Mouse (Mus musculus): Measurements from ENCODE around the gene Zc3h15. TPM values are rescaled to one million over a fixed set of nuclear protein-coding genes. Genes with fewer than 3 reads are reported as not detected.
"Not testable (repeated sequence)": the region's sequence is repeated elsewhere in the genome, so short reads cannot be mapped to it uniquely, and the experiment has no call there.

Gene Zc3h15
- polyA plus RNA-seq, 1 experiment from 2014 or later: 177 TPM

DNA sequence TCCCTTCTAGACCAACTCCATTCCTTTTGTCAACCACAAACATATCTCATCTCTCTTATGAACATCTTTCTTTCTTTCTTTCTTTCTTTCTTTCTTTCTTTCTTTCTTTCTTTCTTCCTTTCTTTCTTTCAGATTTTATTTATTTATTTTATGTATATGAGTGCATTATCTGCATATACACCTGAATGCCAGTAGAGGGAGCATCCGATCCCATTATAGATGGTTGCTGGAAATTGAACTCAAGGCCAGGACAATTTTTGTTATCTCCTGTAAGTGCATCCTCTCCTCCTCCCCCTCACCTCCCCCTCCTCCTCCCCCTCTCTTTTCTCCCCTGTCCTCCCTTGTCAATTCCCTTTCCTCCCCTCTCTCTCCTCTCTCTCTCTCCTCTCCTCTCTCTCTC, 54.2 kb downstream of the Zc3h15 start:
- H3K27ac ChIP-seq (replicated peaks): no peak overlapping the region
- WGBS: 83% methylated on average over 1 of the region's 1 CpGs

DNA sequence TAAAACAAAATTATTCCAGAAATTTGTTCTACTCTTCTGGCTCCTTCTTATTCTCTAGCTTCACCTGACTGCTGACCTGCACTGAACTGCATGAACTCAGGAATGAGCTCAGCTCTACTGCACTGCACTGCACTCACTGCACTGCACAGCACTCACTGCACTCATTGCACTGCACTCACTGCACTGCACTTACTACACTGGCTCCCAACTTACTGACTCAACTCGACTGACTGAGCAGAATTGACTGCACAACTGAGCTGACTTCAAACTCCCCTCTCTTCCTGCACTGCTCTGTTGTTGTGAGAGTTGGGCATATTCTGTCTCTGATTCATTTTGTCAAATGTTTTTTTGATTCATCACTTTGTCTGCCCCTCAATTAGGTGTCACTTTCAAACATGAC, 55.1 kb downstream of the Zc3h15 start:
- H3K4me1 ChIP-seq: no peaks in the 10 kb centered on the region
- no peak overlapping the region for H3K4me2 ChIP-seq (replicated peaks)
- H3K27ac ChIP-seq (replicated peaks): no peak overlapping the region
- H3K27me3 ChIP-seq: no peaks in the 10 kb centered on the region
- no peak overlapping the region for H3K9ac ChIP-seq (replicated peaks)
- H3K36me3 ChIP-seq: no peaks in the 10 kb centered on the region
- H3K4me3 ChIP-seq: no peak overlapping the region
- no peaks in the 10 kb centered on the region for H3K9me3 ChIP-seq
- no peak for ATAC-seq (replicated peaks)
- WGBS: 65% methylated on average over 1 of the region's 1 CpGs

More for the DNA sequence above, 54.2 kb downstream of the Zc3h15 start:
- Histone ChIP-seq H3K4me3 (no peak overlapping the region), H3K4me2 (replicated peaks) (no peak overlapping the region), H3K27me3 (no peaks in the 10 kb centered on the region), H3K4me1 (no peaks in the 10 kb centered on the region), H3K9ac (replicated peaks) (no peak overlapping the region), H3K36me3 (no peaks in the 10 kb centered on the region), H3K9me3 (no peaks in the 10 kb centered on the region)
- ATAC-seq (replicated peaks): no peak

DNA sequence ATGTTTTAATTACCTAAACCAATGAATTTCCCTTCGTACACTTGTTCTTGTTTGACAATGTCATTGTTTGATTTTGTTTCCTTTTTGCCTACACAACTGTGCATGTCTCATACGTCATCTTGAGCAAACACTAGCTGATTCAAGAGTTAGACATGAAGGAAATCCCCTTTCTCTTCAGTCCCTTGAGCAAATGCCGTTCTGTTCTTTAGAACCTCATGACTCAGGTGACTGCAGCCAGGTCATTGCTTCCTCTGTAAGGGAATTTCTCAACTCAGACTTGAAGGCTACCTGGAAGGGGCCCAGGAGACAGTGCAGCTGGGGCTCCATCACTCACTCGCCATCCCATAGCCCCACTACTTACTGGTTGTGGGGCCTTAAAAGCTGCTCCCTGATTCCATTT, 56.4 kb downstream of the Zc3h15 start:
- Histone ChIP-seq H3K27me3 (no peaks in the 10 kb centered on the region), H3K9ac (replicated peaks) (no peak overlapping the region), H3K4me3 (no peak overlapping the region), H3K9me3 (no peaks in the 10 kb centered on the region), H3K27ac (replicated peaks) (no peak overlapping the region), H3K4me1 (no peaks in the 10 kb centered on the region), H3K4me2 (replicated peaks) (no peak overlapping the region), H3K36me3 (no peaks in the 10 kb centered on the region)
- ATAC-seq (replicated peaks): no peak
- 81% methylated on average over 4 of the region's 4 CpGs for WGBS

DNA sequence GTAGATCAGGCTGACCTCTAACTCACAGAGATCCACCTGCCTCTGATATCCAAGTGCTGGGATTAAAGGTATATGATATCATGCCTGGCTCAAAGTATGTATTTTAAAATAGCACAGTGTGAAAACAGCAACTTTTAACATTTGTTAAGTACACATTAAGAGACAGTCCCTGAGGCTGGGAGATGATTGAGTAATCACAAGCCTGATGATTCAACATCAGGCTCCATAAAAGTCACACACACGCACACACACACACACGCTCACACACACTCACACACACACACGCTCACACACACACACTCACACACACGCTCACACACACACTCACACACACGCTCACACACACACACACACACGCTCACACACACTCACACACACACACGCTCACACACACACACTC, 58.2 kb downstream of the Zc3h15 start:
- 97% methylated on average over 6 of the region's 7 CpGs for WGBS
- H3K4me1 ChIP-seq: no peaks in the 10 kb centered on the region
- H3K27ac ChIP-seq (replicated peaks): no peak overlapping the region
- no peaks in the 10 kb centered on the region for H3K9me3 ChIP-seq
- ATAC-seq (replicated peaks): no peak
- H3K27me3 ChIP-seq: no peaks in the 10 kb centered on the region
- H3K4me2 ChIP-seq (replicated peaks): no peak overlapping the region
- H3K36me3 ChIP-seq: no peaks in the 10 kb centered on the region
- no peak overlapping the region for H3K4me3 ChIP-seq
- no peak overlapping the region for H3K9ac ChIP-seq (replicated peaks)

GRCm38 (mm10) chr2:83705580-83706158, 61.4 kb downstream of the Zc3h15 start:
- Histone ChIP-seq H3K9me3 (no peaks in the 10 kb centered on the region), H3K4me1 (no peaks in the 10 kb centered on the region), H3K4me2 (replicated peaks) (no peak overlapping the region), H3K27ac (replicated peaks) (no peak overlapping the region), H3K27me3 (no peaks in the 10 kb centered on the region), H3K36me3 (no peaks in the 10 kb centered on the region), H3K9ac (replicated peaks) (no peak overlapping the region), H3K4me3 (no peak overlapping the region)
- WGBS: 90% methylated on average over 9 of the region's 9 CpGs
- ATAC-seq (replicated peaks): no peak

DNA sequence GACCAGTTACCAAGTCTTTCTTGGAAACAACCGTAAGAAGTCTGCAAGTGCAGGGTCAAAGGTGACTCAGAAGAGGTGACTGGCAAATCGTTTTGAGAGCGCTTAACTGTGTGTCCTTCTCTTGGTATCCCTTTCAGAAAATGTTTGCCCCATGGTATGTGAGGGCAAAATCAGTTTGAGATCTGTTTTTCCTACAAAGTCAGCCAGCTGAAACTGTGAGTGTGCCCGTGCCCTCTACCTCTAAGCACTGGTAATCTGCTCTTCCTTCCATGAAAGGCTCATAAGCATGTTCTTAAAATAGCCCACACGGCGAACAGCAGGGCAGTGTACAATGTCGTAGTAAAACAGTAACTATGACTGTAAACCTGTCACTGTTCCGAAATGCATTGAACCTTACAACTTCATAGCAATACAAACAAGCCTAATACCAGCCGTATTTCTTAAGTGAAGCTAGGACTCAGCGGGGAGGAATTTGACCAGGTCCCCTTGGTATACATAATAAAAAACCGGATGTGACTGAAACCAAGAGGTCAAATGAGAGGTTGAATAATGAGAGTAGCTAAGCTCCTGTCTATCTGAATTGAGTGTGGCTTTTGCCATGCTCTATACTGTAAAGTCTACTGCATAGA, 65.8 kb downstream of the Zc3h15 start:
- Histone ChIP-seq H3K36me3 (no peaks in the 10 kb centered on the region), H3K27me3 (no peaks in the 10 kb centered on the region), H3K4me2 (replicated peaks) (no peak overlapping the region), H3K4me1 (no peaks in the 10 kb centered on the region), H3K9ac (replicated peaks) (no peak overlapping the region), H3K4me3 (no peak overlapping the region), H3K27ac (replicated peaks) (no peak overlapping the region), H3K9me3 (no peaks in the 10 kb centered on the region)
- 84% methylated on average over 11 of the region's 11 CpGs for WGBS
- ATAC-seq (replicated peaks): no peak

GRCm38 (mm10) chr2:83713281-83713680, 69.0 kb downstream of the Zc3h15 start:
- not testable (repeated sequence) for H3K27me3 ChIP-seq; H3K4me1 ChIP-seq; H3K4me3 ChIP-seq; ATAC-seq (replicated peaks); H3K27ac ChIP-seq (replicated peaks); H3K9ac ChIP-seq (replicated peaks); H3K4me2 ChIP-seq (replicated peaks); H3K36me3 ChIP-seq; H3K9me3 ChIP-seq
- WGBS: 72% methylated on average over 7 of the region's 7 CpGs

- 87% methylated on average over 5 of the region's 5 CpGs for WGBS
- no peaks in the 10 kb centered on the region for H3K4me1 ChIP-seq
- H3K27me3 ChIP-seq: no peaks in the 10 kb centered on the region
- H3K36me3 ChIP-seq: no peaks in the 10 kb centered on the region
- H3K27ac ChIP-seq (replicated peaks): no peak overlapping the region
- no peak overlapping the region for H3K9ac ChIP-seq (replicated peaks)
- no peak for ATAC-seq (replicated peaks)
- no peak overlapping the region for H3K4me2 ChIP-seq (replicated peaks)
- H3K4me3 ChIP-seq: no peak overlapping the region
- H3K9me3 ChIP-seq: no peaks in the 10 kb centered on the region
Observed at GRCm38 (mm10) chr2:83713946-83714345, 69.7 kb downstream of the Zc3h15 start.

Other genes with a start within 250 kb of the Zc3h15 start
- gene Itgav, start 80.0 kb downstream of the Zc3h15 start, polyA plus RNA-seq (2015; fragmentation: Nextera tagmentation; extraction: Ambion mirVana): 18.2 and 19.9 TPM in 2 replicates
- gene Fam171b, start 168.2 kb downstream of the Zc3h15 start, polyA plus RNA-seq (2015; fragmentation: Nextera tagmentation; extraction: Ambion mirVana): 63.5 and 67.5 TPM in 2 replicates

Data from forebrain, embryonic 15.5 days (tissue).